Mouse (Mus musculus) bone marrow macrophage, adult 2 months (primary cell): ENCODE data around the gene Krcc1.

Source experiments
- CTCF ChIP-seq: IDR thresholded peaks from 2 replicates; pipeline ENCODE4 v1.5.1; 2012; ENCODE audit warnings: low read depth, mild to moderate bottlenecking, low read length, moderate library complexity
- POLR2A ChIP-seq: IDR thresholded peaks from 2 replicates; pipeline ENCODE4 v1.6.1; 2012; ENCODE audit warnings: mild to moderate bottlenecking, low read depth, low read length, borderline replicate concordance

- TF ChIP-seq CTCF (no peak), POLR2A (no peak)
Observed at GRCm38 (mm10) chr6:71333578-71334273, 62.2 kb downstream of the Krcc1 start.
